Mouse (Mus musculus): ENCODE results near the gene Gm28047. TPM values are rescaled to one million over a fixed set of nuclear protein-coding genes. Genes with fewer than 3 reads are reported as not detected.

Gene Gm28047
- polyA plus RNA-seq, 1 experiment from 2014 or later: not detected

DNA sequence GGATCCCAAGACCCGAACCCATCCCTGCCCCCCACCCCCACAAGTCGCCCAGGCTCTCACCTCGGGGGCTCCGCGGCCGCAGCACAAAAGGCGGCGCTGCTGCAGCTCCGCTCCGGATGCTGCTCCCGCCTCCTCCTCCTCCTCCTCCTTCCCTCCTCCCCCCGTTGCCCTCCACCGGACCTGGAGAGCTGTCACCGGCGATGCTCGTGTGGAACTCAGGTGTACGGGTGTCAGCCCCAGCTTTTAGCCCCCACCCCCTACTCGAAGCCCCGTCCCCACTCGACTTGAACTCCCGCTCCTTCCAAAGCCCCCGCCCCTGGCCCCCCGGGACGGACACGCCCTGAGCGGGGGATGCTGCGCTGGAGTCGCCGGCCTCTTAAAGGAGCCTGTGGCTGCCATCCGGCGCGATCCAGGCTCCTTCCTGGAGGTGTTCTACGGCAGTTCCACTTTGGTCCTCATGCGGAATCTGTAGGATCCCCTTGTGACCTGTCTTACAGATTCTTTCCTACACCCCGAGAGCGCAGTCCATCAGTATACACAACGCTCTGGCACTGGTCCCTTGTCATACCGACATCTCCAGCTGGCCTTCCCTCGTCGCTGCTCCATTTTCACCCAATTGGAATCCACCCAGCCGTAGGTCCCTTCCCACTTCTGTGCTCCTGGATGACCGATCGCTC is 108.0 kb downstream of the Gm28047 start, which contains the start of gene Map3k12:
Map3k12 (minus strand) TSS at position 337 of the 677 bp plus-strand sequence.
- peaks cover 13% of the 10 kb centered on the region for H3K36me3 ChIP-seq (replicated peaks; ENCODE audit: control insufficient read depth, insufficient read depth)
- H3K4me1 ChIP-seq (replicated peaks; ENCODE audit: control insufficient read depth, insufficient read depth, low read length): peaks cover 39% of the 10 kb centered on the region
- peak within 1 kb of the TSS; percentile 87 for H3K9ac ChIP-seq
- WGBS: 1% methylated on average over 42 of the region's 43 CpGs
- peak within 1 kb of the TSS; percentile 72 for H3K4me3 ChIP-seq (replicated peaks; ENCODE audit: low read length)
- peak within 1 kb of the TSS; percentile 94 for H3K27ac ChIP-seq
- DNase-seq (ENCODE audit: low spot score) (peak; percentile 72), ATAC-seq (ENCODE audit: low FRiP score) (no peak)
- H3K9me3 ChIP-seq (ENCODE audit: control insufficient read depth, low read length): no peaks in the 10 kb centered on the region
- H3K27me3 ChIP-seq (ENCODE audit: control insufficient read depth, insufficient read depth, low read length): no peaks in the 10 kb centered on the region
- peak within 1 kb of the TSS; percentile 69 for H3K4me2 ChIP-seq (replicated peaks)

DNA sequence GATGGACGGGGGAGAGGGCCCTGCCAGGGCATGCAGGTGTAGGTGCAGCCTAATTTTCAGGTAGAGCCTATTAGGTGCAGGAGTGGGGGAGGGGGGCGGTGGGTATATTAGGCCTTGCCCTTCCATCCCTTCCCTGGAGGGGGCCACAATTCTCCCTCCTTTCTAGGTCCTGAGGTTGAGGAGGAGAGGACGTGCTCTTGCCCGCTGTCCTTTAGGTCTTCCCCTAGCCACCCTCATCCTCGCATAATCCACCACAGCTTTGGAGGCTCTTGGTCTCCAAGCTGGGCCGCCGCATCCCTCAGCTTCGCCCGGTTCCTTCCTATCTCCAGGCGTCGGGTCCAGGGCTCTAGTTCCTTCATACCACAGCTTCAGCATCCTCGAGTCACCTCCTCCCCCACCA is 108.6 kb downstream of the Gm28047 start:
- ATAC-seq (ENCODE audit: low FRiP score): no peak
- DNase-seq (ENCODE audit: low spot score): no peak

DNA sequence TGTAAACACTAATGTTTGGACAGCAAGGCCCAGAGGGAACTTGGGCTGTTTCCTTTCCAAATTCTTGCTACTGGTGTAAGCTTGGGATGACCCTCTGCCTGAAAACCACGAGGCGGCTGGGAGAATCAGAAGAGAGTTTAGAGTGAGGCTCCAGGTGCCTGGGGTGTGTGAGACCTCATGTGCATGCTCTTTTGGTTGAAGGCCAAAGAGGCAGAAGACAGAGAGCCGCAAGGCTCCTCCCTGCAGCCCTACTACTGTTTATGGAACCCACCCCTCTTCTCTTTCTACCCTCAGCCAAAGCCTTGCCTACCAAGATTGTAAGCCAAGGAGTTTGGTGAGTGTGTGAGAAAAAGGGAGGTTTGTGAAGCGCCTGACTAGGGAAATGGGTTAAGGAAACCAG is 109.1 kb downstream of the Gm28047 start:
- Histone ChIP-seq H3K4me1 (replicated peaks; ENCODE audit: control insufficient read depth, insufficient read depth, low read length) (peaks cover 50% of the 10 kb centered on the region), H3K4me3 (replicated peaks; ENCODE audit: low read length) (peak overlapping the region; percentile 72), H3K27ac (peak overlapping the region; percentile 94), H3K27me3 (ENCODE audit: control insufficient read depth, insufficient read depth, low read length) (no peaks in the 10 kb centered on the region), H3K4me2 (replicated peaks) (peak overlapping the region; percentile 69), H3K36me3 (replicated peaks; ENCODE audit: control insufficient read depth, insufficient read depth) (peaks cover 3% of the 10 kb centered on the region; the same call in 1 of the 2 replicates), H3K9ac (peak overlapping the region; percentile 87), H3K9me3 (ENCODE audit: control insufficient read depth, low read length) (no peaks in the 10 kb centered on the region)
- ATAC-seq (ENCODE audit: low FRiP score): no peak
- 54% methylated on average over 4 of the region's 4 CpGs for WGBS
- no peak for DNase-seq (ENCODE audit: low spot score)

More for the DNA sequence above, 108.6 kb downstream of the Gm28047 start:
- peak overlapping the region; percentile 94 for H3K27ac ChIP-seq
- peak overlapping the region; percentile 87 for H3K9ac ChIP-seq
- peak overlapping the region; percentile 69 for H3K4me2 ChIP-seq (replicated peaks)
- H3K27me3 ChIP-seq (ENCODE audit: control insufficient read depth, insufficient read depth, low read length): no peaks in the 10 kb centered on the region
- H3K4me3 ChIP-seq (replicated peaks; ENCODE audit: low read length): peak overlapping the region; percentile 72
- 0% methylated on average over 12 of the region's 12 CpGs for WGBS
- H3K9me3 ChIP-seq (ENCODE audit: control insufficient read depth, low read length): no peaks in the 10 kb centered on the region
- peaks cover 7% of the 10 kb centered on the region; the same call in 1 of the 2 replicates for H3K36me3 ChIP-seq (replicated peaks; ENCODE audit: control insufficient read depth, insufficient read depth)
- peaks cover 45% of the 10 kb centered on the region for H3K4me1 ChIP-seq (replicated peaks; ENCODE audit: control insufficient read depth, insufficient read depth, low read length)

DNA sequence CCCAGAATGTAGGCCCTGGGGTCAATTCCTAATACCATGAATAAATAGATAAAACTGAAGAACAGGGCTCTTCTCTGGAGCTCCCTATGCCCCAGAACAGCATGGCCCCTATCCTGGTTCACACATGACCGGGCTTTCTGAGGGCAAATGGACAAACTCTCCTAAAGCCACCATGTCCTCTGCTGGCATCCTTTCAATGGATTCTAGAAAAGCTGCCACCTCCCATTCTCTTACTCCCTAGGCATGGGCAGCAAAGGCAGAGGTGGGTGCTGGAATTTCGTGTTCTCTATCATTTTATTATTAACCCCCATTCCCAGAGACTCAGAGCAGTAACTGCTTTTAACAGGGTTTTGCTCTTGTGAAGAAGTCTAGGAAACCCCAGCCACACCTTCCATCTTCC is 109.6 kb downstream of the Gm28047 start:
- H3K27ac ChIP-seq: no peak overlapping the region
- H3K9ac ChIP-seq: peak overlapping the region; percentile 87

DNA sequence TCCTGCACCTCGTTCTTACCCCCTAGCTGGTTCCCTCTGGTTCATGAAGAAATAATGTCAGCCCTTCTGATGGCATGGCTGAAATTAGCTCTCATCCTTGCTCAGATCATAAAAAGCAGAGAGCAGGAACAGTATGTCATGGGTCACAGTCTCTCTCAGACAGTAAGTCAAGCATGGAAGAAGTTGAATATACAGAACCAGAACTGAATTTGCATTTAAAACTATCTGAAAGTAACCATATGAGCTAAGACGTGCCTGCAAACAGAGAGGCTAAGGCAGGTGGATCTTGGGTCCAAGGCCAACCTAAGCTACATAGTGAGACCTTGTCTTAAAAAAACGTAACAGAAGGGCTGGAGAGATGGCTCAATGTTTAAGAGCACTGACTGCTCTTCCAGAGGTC is 111.9 kb downstream of the Gm28047 start:
- WGBS: 76% methylated on average over 3 of the region's 3 CpGs
- Histone ChIP-seq H3K9ac (0 out of 2 replicates have a peak overlapping the region, but pooled peaks have one; percentile 40), H3K27ac (peak overlapping the region; percentile 84), H3K4me1 (replicated peaks; ENCODE audit: control insufficient read depth, insufficient read depth, low read length) (peaks cover 55% of the 10 kb centered on the region), H3K9me3 (ENCODE audit: control insufficient read depth, low read length) (no peaks in the 10 kb centered on the region), H3K4me2 (replicated peaks) (no peak overlapping the region), H3K4me3 (replicated peaks; ENCODE audit: low read length) (no peak overlapping the region), H3K36me3 (replicated peaks; ENCODE audit: control insufficient read depth, insufficient read depth) (peaks cover 11% of the 10 kb centered on the region; the same call in 1 of the 2 replicates), H3K27me3 (ENCODE audit: control insufficient read depth, insufficient read depth, low read length) (no peaks in the 10 kb centered on the region)
- DNase-seq (ENCODE audit: low spot score) (no peak), ATAC-seq (ENCODE audit: low FRiP score) (no peak)

More for the DNA sequence above, 109.6 kb downstream of the Gm28047 start:
- WGBS: 86% methylated on average over 2 of the region's 2 CpGs
- H3K9me3 ChIP-seq (ENCODE audit: control insufficient read depth, low read length): no peaks in the 10 kb centered on the region
- H3K27me3 ChIP-seq (ENCODE audit: control insufficient read depth, insufficient read depth, low read length): no peaks in the 10 kb centered on the region
- ATAC-seq (ENCODE audit: low FRiP score): no peak
- no peak for DNase-seq (ENCODE audit: low spot score)
- H3K4me3 ChIP-seq (replicated peaks; ENCODE audit: low read length): peak overlapping the region; percentile 72
- H3K36me3 ChIP-seq (replicated peaks; ENCODE audit: control insufficient read depth, insufficient read depth): no peaks in the 10 kb centered on the region
- peak overlapping the region; percentile 69 for H3K4me2 ChIP-seq (replicated peaks)
- H3K4me1 ChIP-seq (replicated peaks; ENCODE audit: control insufficient read depth, insufficient read depth, low read length): peaks cover 51% of the 10 kb centered on the region

DNA sequence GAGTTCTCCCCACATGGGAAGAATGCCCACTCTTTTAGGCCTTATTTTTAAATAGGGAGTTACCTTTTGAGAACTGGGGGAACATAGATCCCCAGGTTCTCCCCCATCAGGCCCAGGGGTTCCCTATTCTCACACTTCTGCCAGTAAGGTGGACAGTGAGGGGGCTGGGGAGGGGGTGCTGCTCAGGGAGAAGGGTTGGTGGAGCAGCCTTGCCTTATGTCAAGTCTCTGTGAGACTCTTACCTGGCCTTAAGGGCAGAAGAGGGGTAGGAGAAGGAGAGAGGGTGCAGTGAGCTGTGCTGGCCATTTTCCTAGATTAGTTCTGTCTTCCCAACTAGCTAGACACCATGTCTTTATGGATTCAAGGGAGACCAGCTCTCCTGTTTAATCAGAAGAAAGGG is 112.4 kb downstream of the Gm28047 start:
- no peak for ATAC-seq (ENCODE audit: low FRiP score)

DNA sequence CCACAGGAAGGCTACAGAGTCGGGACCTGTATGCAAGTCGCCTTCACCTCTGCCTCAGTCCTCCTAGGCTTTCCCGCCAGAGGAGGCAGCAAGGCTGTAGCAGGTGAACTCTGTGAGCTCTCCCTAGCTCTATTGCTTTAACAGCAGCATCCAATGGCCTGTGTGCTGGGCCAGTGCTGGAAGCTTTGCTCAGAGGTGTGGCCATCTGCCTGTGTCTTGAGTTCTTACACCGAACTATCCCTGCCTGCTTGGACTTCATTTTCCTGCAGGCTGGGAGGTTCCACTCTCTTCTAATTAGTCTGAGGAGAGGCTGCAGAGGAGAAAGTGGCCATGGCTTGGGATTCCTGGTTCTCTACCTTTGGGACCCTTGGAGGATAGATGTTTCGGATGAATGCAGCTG is 112.9 kb downstream of the Gm28047 start:
- peak overlapping the region; percentile 84 for H3K27ac ChIP-seq
- H3K4me1 ChIP-seq (replicated peaks; ENCODE audit: control insufficient read depth, insufficient read depth, low read length): peaks cover 55% of the 10 kb centered on the region
- ATAC-seq (ENCODE audit: low FRiP score) (no peak), DNase-seq (ENCODE audit: low spot score) (no peak)
- H3K4me3 ChIP-seq (replicated peaks; ENCODE audit: low read length): no peak overlapping the region
- H3K9ac ChIP-seq: peak overlapping the region; percentile 40; the same call in 1 of the 2 replicates
- 25% methylated on average over 5 of the region's 5 CpGs for WGBS
- H3K4me2 ChIP-seq (replicated peaks): peak overlapping the region; percentile 65
- H3K9me3 ChIP-seq (ENCODE audit: control insufficient read depth, low read length): no peaks in the 10 kb centered on the region
- peaks cover 18% of the 10 kb centered on the region; the same call in 1 of the 2 replicates for H3K36me3 ChIP-seq (replicated peaks; ENCODE audit: control insufficient read depth, insufficient read depth)
- no peaks in the 10 kb centered on the region for H3K27me3 ChIP-seq (ENCODE audit: control insufficient read depth, insufficient read depth, low read length)

More for the DNA sequence above, 112.4 kb downstream of the Gm28047 start:
- Histone ChIP-seq H3K4me1 (replicated peaks; ENCODE audit: control insufficient read depth, insufficient read depth, low read length) (peaks cover 55% of the 10 kb centered on the region), H3K9me3 (ENCODE audit: control insufficient read depth, low read length) (no peaks in the 10 kb centered on the region), H3K4me3 (replicated peaks; ENCODE audit: low read length) (no peak overlapping the region), H3K9ac (peak overlapping the region; percentile 40; the same call in 1 of the 2 replicates), H3K36me3 (replicated peaks; ENCODE audit: control insufficient read depth, insufficient read depth) (peaks cover 16% of the 10 kb centered on the region; the same call in 1 of the 2 replicates), H3K4me2 (replicated peaks) (peak overlapping the region; percentile 65; the same call in 1 of the 2 replicates), H3K27me3 (ENCODE audit: control insufficient read depth, insufficient read depth, low read length) (no peaks in the 10 kb centered on the region), H3K27ac (peak overlapping the region; percentile 84)
- no peak for DNase-seq (ENCODE audit: low spot score)

DNA sequence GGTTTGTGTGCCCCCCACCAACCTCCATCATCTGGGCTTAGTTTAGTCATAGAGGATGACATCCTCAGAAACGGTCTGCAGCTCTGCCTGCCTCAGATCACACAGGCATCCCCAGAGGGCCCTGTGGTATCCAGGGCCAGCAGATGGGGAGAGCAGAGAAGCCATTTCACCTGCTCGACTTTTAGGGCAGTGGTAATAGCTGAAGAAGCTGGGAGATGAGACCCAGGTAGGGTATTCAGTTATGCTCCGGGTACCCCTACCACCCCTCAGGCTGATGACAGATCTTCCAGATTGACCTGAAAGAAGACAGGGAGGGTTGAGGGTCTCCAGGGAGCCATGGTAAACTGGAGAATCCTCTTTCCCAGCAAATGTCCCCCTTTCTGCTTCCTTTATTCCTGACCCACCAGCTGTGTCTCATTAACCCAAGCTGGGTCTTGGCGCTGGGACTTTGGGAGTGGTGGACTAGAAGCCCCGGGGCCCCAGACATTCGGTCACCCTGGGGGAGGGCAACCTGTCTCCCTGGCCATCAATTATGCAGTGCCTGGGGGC is 113.5 kb downstream of the Gm28047 start:
- DNase-seq (ENCODE audit: low spot score) (no peak), ATAC-seq (ENCODE audit: low FRiP score) (no peak)
- Histone ChIP-seq H3K4me2 (replicated peaks) (peak overlapping the region; percentile 65), H3K9me3 (ENCODE audit: control insufficient read depth, low read length) (no peaks in the 10 kb centered on the region), H3K27me3 (ENCODE audit: control insufficient read depth, insufficient read depth, low read length) (no peaks in the 10 kb centered on the region), H3K9ac (peak overlapping the region; percentile 64), H3K4me3 (replicated peaks; ENCODE audit: low read length) (peak overlapping the region; percentile 44), H3K27ac (peak overlapping the region; percentile 84), H3K36me3 (replicated peaks; ENCODE audit: control insufficient read depth, insufficient read depth) (peaks cover 24% of the 10 kb centered on the region; the same call in 1 of the 2 replicates), H3K4me1 (replicated peaks; ENCODE audit: control insufficient read depth, insufficient read depth, low read length) (peaks cover 55% of the 10 kb centered on the region)
- 9% methylated on average over 6 of the region's 6 CpGs for WGBS

DNA sequence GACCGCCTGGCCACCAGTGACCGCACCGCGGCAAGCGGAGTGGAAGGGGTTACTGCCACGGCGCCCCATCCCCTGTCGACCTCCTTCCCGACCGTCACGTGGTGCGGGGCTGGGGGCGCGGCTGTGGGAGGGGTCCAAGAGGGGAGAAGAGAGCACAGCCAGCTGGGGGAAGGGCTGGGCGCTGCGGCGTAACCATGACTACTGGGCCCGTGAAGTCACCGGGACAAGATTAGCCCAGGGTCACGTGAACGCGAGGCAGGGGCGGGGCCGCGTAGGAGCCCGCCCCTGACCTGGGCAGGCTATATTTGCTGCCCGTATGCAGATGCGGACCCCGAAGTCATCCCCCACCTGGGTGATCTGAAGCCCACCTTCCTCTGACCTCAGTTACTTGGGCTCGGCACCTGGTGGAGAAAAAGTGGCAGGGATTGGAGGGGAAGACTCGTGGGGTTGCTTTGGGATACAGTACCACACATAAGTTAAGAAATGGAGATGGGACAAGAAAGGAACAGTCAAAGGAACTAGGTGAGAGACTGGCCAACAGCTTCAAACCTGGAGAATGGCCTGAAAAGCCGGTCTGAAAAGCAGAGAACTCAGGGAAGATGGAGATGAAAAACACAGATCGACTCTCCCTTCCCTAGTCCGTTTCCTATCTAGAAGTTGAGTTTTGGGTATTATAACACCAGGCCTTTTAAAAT is 114.1 kb downstream of the Gm28047 start:
- peak overlapping the region; percentile 64 for H3K9ac ChIP-seq
- peak overlapping the region; percentile 84 for H3K27ac ChIP-seq
- H3K9me3 ChIP-seq (ENCODE audit: control insufficient read depth, low read length): no peaks in the 10 kb centered on the region
- H3K4me2 ChIP-seq (replicated peaks): peak overlapping the region; percentile 65
- no peaks in the 10 kb centered on the region for H3K27me3 ChIP-seq (ENCODE audit: control insufficient read depth, insufficient read depth, low read length)
- WGBS: 3% methylated on average over 34 of the region's 34 CpGs
- peaks cover 51% of the 10 kb centered on the region for H3K4me1 ChIP-seq (replicated peaks; ENCODE audit: control insufficient read depth, insufficient read depth, low read length)
- DNase-seq (ENCODE audit: low spot score) (peak; percentile 87), ATAC-seq (ENCODE audit: low FRiP score) (peak; percentile 94)
- peak overlapping the region; percentile 44 for H3K4me3 ChIP-seq (replicated peaks; ENCODE audit: low read length)
- peaks cover 30% of the 10 kb centered on the region for H3K36me3 ChIP-seq (replicated peaks; ENCODE audit: control insufficient read depth, insufficient read depth)
